22 mouse cellular contexts compared by ENCODE assay signal in genomic region chr11:97229396-97229795, GRCm38 (mm10).
"Had no signal": no experiment of that assay in that cellular context is flagged by ENCODE, and none has a peak within 500 bp of the region (broad histone marks: within the 10 kb centered on the region; RNA-seq: fewer than 3 reads in every experiment).

No protein-coding gene starts in this region.

- DNase-seq: gastrocnemius, adult 2 months; gastrocnemius, postnatal 10 days; gastrocnemius, postnatal 25 days; heart, adult 18-20 months; heart, postnatal 10 days; heart, postnatal 4 days; kidney, adult 18-20 months; kidney, adult 8-10 months; kidney, postnatal 4 days; liver had no signal

- H3K4me3 ChIP-seq: gastrocnemius, adult 2 months; hindbrain, embryonic 10.5 days; hindbrain, embryonic 12.5 days; layer of hippocampus, adult 2 months; left cerebral cortex, adult 2 months; limb, embryonic 10.5 days; limb, embryonic 12.5 days had no signal

- H3K4me2 ChIP-seq: heart, embryonic 11.5 days; hindbrain, embryonic 12.5 days; hindbrain, embryonic 14.5 days; limb, embryonic 12.5 days had no signal

- H3K27me3 ChIP-seq: hindbrain, embryonic 12.5 days; limb, embryonic 12.5 days had no signal

- H3K4me1 ChIP-seq: hindbrain, embryonic 10.5 days; hindbrain, embryonic 12.5 days; limb, embryonic 10.5 days; limb, embryonic 12.5 days had no signal

- H3K9ac ChIP-seq: hindbrain, embryonic 12.5 days; hindbrain, embryonic 14.5 days; limb, embryonic 12.5 days; liver, embryonic 14.5 days had no signal

- H3K27ac ChIP-seq: gastrocnemius, adult 2 months; hindbrain, embryonic 10.5 days; hindbrain, embryonic 12.5 days; hindbrain, embryonic 14.5 days; layer of hippocampus, adult 2 months; left cerebral cortex, adult 2 months; limb, embryonic 10.5 days; limb, embryonic 12.5 days; liver, embryonic 14.5 days had no signal

- H3K9me3 ChIP-seq: hindbrain, embryonic 10.5 days; hindbrain, embryonic 12.5 days; limb, embryonic 10.5 days; limb, embryonic 12.5 days had no signal

- ATAC-seq: forebrain, embryonic 16.5 days; hindbrain, embryonic 16.5 days; inflammation-experienced regulatory T-cells, adult 6 months had no signal
